Mouse (Mus musculus) skeletal muscle tissue, adult 2 months (tissue): Measurements from ENCODE around the gene Ppp1r12b.
A peak's percentile ranks its signal among the peaks of the same experiment; 100 is the strongest.

Experiments
- DNase-seq: peaks from one replicate; pipeline ENCODE4 v3.0.0-alpha.2; 2012; ENCODE audit warnings: low read depth, low spot score

Gene Ppp1r12b

GRCm38 (mm10) chr1:134796536-134796935, 159.2 kb downstream of the Ppp1r12b start:
- no peak for DNase-seq

DNA sequence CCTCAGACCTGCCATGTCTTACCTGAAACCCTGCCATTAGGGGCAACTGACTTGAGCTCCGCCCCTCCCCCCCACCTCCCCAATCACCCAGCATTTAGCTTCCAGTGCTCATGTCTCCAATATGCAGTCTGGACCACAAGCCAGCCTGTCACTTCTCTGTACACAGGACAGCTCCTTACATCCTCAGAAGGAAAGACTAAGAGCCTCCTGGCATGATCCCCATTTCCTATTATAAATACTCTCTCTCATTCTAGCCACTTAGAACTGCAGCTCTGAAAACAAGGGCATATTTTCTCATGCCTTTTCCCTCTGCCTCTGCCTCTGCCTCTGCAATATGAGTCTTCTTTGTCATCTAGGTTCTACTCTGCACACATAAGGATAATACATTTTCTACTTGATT, 159.7 kb downstream of the Ppp1r12b start:
- no peak for DNase-seq

GRCm38 (mm10) chr1:134791456-134791855, 164.3 kb downstream of the Ppp1r12b start:
- no peak for DNase-seq

GRCm38 (mm10) chr1:134790716-134791439, 164.9 kb downstream of the Ppp1r12b start:
- no peak for DNase-seq

- DNase-seq: no peak
Observed at GRCm38 (mm10) chr1:134788096-134788495, 167.6 kb downstream of the Ppp1r12b start.

DNA sequence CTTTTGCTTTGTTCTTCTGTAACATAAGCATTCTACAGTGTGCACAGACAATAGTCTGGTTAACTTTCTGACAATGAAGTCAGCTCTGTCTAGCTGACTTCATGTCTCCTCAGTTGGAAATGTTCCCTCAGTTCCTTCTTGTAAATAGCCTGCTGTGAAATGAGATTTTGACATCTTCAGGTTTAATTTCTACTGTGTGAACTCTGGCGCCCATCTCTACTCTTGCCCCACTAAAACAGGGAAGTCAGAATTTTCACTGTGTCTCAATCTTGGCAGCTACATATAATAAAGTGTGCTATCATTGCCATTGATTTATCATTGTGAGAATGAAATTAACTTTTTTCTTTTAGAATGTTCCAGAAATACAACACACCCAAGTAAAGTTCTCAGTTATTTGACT, 170.8 kb downstream of the Ppp1r12b start:
- DNase-seq: no peak

- DNase-seq: no peak
Observed at GRCm38 (mm10) chr1:134784481-134784880, 171.3 kb downstream of the Ppp1r12b start.

GRCm38 (mm10) chr1:134783958-134784357, 171.8 kb downstream of the Ppp1r12b start:
- DNase-seq: no peak

- no peak for DNase-seq
Observed at GRCm38 (mm10) chr1:134782797-134783196, 172.9 kb downstream of the Ppp1r12b start.

DNA sequence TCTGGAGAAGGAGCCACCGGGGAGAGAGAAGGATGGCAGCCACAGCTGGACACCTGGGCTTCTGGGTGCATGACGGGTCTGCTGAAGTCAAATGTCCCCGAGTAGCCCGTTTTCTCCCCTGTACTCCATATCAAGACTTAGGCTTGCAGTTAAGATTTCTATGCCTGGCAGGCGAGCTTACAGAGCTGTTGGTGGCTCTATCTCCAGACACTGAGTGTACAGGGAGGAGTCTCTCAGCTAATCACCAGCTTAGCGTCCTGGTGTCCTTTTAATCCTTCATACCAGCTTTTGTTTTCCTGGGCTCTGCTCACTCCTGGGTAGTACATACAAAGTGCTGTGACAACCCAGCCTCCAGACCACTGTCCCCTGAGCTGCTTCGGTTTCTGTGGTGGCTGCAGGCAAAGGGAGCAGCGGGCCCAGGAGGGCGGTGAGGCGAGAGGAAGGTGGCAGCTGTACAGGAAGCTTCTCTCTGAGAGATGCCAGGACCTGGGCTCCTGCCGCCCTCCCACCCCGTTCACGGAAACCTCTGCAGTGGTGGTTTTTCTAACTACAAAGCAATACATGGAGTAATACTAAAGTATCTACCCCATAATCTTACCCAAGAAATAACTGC, 177.7 kb downstream of the Ppp1r12b start:
- no peak for DNase-seq

- DNase-seq: no peak
Observed at GRCm38 (mm10) chr1:134777201-134777885, 178.4 kb downstream of the Ppp1r12b start.

DNA sequence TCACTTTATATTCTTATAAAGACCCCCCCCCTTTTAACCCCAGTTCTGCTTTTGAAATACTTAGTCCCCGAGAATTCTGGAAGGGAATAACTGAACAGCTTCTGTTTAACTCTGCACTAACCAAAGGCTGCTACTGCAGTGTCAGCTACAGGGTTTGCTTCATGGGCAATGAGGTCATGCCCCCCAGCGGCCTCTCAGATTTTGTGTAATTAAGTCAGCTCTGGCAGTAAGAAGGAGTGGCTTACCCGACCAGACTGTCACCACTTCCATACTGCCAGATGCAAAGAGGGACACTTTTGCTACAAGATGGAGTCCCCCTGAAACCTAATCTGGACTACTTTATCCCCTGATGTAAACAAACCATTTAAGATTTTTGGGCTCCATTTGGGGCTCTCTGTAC, 180.1 kb downstream of the Ppp1r12b start:
- no peak for DNase-seq

GRCm38 (mm10) chr1:134774728-134775287, 180.9 kb downstream of the Ppp1r12b start:
- no peak for DNase-seq

DNA sequence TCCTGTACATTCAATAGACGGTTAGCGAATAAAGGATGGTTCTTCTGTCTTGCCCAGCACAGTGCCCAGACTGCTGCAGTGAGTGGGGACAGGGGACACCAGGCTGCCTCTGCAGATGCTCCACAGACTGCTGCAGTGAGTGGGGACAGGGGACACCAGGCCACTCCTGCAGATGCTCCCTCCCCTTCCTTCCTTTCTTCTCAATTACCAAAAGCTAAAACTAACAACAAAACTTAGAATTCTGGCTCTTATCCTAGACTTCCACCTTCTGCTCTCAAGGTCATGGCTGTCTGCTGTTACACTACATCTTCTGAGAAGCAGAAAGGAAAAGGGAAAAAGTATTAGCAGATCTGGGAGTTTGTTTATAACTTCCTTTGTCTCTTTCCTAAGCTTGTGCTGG, 181.5 kb downstream of the Ppp1r12b start:
- DNase-seq: no peak

DNA sequence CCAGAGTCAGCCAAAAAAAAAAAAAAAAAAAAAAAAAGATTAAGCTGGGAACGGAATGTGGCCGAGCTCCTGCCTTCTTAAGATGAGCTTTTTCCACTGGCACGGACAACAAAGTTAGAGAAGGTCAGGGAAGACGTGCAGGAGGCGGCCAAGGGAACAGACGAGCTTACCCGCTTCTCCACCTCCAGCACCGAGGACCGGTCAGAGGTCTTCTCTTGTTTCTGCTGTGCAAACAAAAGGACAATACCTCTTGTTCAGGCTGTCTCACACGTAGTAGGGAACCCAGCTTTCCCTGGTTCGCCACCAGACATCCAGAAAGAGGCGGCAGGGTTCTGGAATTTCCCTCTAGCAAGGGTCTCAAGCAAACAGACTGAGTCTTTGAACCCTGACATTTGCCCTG, 182.5 kb downstream of the Ppp1r12b start:
- peak; percentile 83 for DNase-seq

- no peak for DNase-seq
Observed at GRCm38 (mm10) chr1:134772821-134773220, 182.9 kb downstream of the Ppp1r12b start.

- no peak for DNase-seq
Observed at GRCm38 (mm10) chr1:134771999-134772398, 183.7 kb downstream of the Ppp1r12b start.

DNA sequence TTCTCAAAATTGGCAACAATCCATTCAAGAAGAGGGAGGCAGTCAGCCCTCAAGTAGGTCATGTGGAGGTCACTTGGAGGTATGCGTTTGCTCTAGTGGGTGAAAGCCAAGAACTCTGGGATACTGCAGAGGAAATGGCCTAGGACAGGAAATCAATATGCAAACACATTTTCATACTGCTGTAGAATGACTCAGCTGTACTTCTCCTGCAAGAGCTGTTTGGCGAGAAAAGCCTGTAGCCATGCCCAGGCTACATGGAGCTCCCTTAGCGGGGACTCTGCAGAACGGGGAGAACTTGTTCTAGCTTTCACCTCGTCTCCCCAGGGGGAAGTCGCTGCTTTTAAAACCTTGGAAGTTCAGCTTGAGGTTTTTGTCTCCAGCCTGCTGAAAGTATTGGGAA, 184.4 kb downstream of the Ppp1r12b start:
- DNase-seq: peak; percentile 84

GRCm38 (mm10) chr1:134770312-134770711, 185.4 kb downstream of the Ppp1r12b start:
- DNase-seq: no peak

- DNase-seq: no peak
Observed at GRCm38 (mm10) chr1:134766448-134766847, 189.3 kb downstream of the Ppp1r12b start.

GRCm38 (mm10) chr1:134764831-134765458, 190.8 kb downstream of the Ppp1r12b start:
- no peak for DNase-seq
